Mouse (Mus musculus): ENCODE results near the gene Slc41a1. TPM values are rescaled to one million over a fixed set of nuclear protein-coding genes. Genes with fewer than 3 reads are reported as not detected.
A peak's percentile ranks its signal among the peaks of the same experiment; 100 is the strongest.

Gene Slc41a1
- polyA plus RNA-seq (2015; fragmentation: Nextera tagmentation; extraction: Ambion mirVana) = 16.0 and 16.1 TPM in 2 replicates

- WGBS = 2% methylated on average over 25 of the region's 25 CpGs
- peak within 1 kb of the TSS; percentile 81 for H3K4me3 ChIP-seq (ENCODE audit: low read length)
- peak within 1 kb of the TSS; percentile 69 for H3K27ac ChIP-seq (ENCODE audit: low read length)
- H3K9ac ChIP-seq (replicated peaks; ENCODE audit: low read length) = peak within 1 kb of the TSS; percentile 82
- peak within 1 kb of the TSS; percentile 82 for H3K4me2 ChIP-seq (replicated peaks; ENCODE audit: low read depth, low read length)
- H3K27me3 ChIP-seq (ENCODE audit: insufficient read depth, low read length) = no peaks in the 10 kb centered on the region
- H3K36me3 ChIP-seq (ENCODE audit: insufficient read depth, low read length) = peaks cover 8% of the 10 kb centered on the region; the same call in 1 of the 2 replicates
- no peaks in the 10 kb centered on the region for H3K9me3 ChIP-seq (ENCODE audit: low read length)
- peaks cover 7% of the 10 kb centered on the region; the same call in 1 of the 2 replicates for H3K4me1 ChIP-seq (ENCODE audit: insufficient read depth, low read length)
- peak; percentile 68 for ATAC-seq (ENCODE audit: low FRiP score, low TSS enrichment)
Measured at GRCm38 (mm10) chr1:131827207-131827786, at the start of gene Slc41a1. Slc41a1 (plus strand) TSS chr1:131827493.

GRCm38 (mm10) chr1:131794591-131794990, 32.7 kb upstream of the Slc41a1 start:
- H3K27me3 ChIP-seq (ENCODE audit: insufficient read depth, low read length) = peaks cover 4% of the 10 kb centered on the region; the same call in 1 of the 2 replicates
- H3K4me2 ChIP-seq (replicated peaks; ENCODE audit: low read depth, low read length) = no peak overlapping the region
- H3K9ac ChIP-seq (replicated peaks; ENCODE audit: low read length) = no peak overlapping the region
- H3K4me3 ChIP-seq (ENCODE audit: low read length) = no peak overlapping the region
- H3K27ac ChIP-seq (ENCODE audit: low read length) = no peak overlapping the region
- no peaks in the 10 kb centered on the region for H3K9me3 ChIP-seq (ENCODE audit: low read length)
- H3K36me3 ChIP-seq (ENCODE audit: insufficient read depth, low read length) = no peaks in the 10 kb centered on the region
- 39% methylated on average over 3 of the region's 3 CpGs for WGBS
- no peak for ATAC-seq (ENCODE audit: low FRiP score, low TSS enrichment)
- no peaks in the 10 kb centered on the region for H3K4me1 ChIP-seq (ENCODE audit: insufficient read depth, low read length)

- Histone ChIP-seq H3K36me3 (ENCODE audit: insufficient read depth, low read length) (no peaks in the 10 kb centered on the region), H3K4me3 (ENCODE audit: low read length) (no peak overlapping the region), H3K4me1 (ENCODE audit: insufficient read depth, low read length) (no peaks in the 10 kb centered on the region), H3K27me3 (ENCODE audit: insufficient read depth, low read length) (peaks cover 4% of the 10 kb centered on the region; the same call in 1 of the 2 replicates), H3K9me3 (ENCODE audit: low read length) (no peaks in the 10 kb centered on the region), H3K9ac (replicated peaks; ENCODE audit: low read length) (no peak overlapping the region), H3K27ac (ENCODE audit: low read length) (no peak overlapping the region), H3K4me2 (replicated peaks; ENCODE audit: low read depth, low read length) (no peak overlapping the region)
- no peak for ATAC-seq (ENCODE audit: low FRiP score, low TSS enrichment)
- WGBS = 86% methylated on average over 3 of the region's 3 CpGs
Measured at GRCm38 (mm10) chr1:131795171-131795570, 32.1 kb upstream of the Slc41a1 start.

- Histone ChIP-seq H3K9me3 (ENCODE audit: low read length) (no peaks in the 10 kb centered on the region), H3K4me2 (replicated peaks; ENCODE audit: low read depth, low read length) (peak within 1 kb of the TSS; percentile 63), H3K9ac (replicated peaks; ENCODE audit: low read length) (peak within 1 kb of the TSS; percentile 63), H3K27ac (ENCODE audit: low read length) (no peak within 1 kb of the TSS), H3K27me3 (ENCODE audit: insufficient read depth, low read length) (peaks cover 4% of the 10 kb centered on the region; the same call in 1 of the 2 replicates), H3K4me1 (ENCODE audit: insufficient read depth, low read length) (no peaks in the 10 kb centered on the region), H3K4me3 (ENCODE audit: low read length) (peak within 1 kb of the TSS; percentile 43), H3K36me3 (ENCODE audit: insufficient read depth, low read length) (no peaks in the 10 kb centered on the region)
- ATAC-seq (ENCODE audit: low FRiP score, low TSS enrichment) = peak; percentile 80
- WGBS = 8% methylated on average over 26 of the region's 26 CpGs
Measured at GRCm38 (mm10) chr1:131797202-131797909, 29.9 kb upstream of the Slc41a1 start, which contains the start of gene Pm20d1. Pm20d1 (plus strand) TSS chr1:131797381.

GRCm38 (mm10) chr1:131800001-131800400, 27.3 kb upstream of the Slc41a1 start:
- Histone ChIP-seq H3K9me3 (ENCODE audit: low read length) (no peaks in the 10 kb centered on the region), H3K27me3 (ENCODE audit: insufficient read depth, low read length) (peaks cover 4% of the 10 kb centered on the region; the same call in 1 of the 2 replicates), H3K9ac (replicated peaks; ENCODE audit: low read length) (no peak overlapping the region), H3K4me1 (ENCODE audit: insufficient read depth, low read length) (no peaks in the 10 kb centered on the region), H3K4me3 (ENCODE audit: low read length) (no peak overlapping the region), H3K36me3 (ENCODE audit: insufficient read depth, low read length) (no peaks in the 10 kb centered on the region), H3K4me2 (replicated peaks; ENCODE audit: low read depth, low read length) (no peak overlapping the region), H3K27ac (ENCODE audit: low read length) (no peak overlapping the region)
- no peak for ATAC-seq (ENCODE audit: low FRiP score, low TSS enrichment)
- 55% methylated on average over 1 of the region's 1 CpGs for WGBS

- Histone ChIP-seq H3K9me3 (ENCODE audit: low read length) (no peaks in the 10 kb centered on the region), H3K4me2 (replicated peaks; ENCODE audit: low read depth, low read length) (no peak overlapping the region), H3K36me3 (ENCODE audit: insufficient read depth, low read length) (no peaks in the 10 kb centered on the region), H3K27me3 (ENCODE audit: insufficient read depth, low read length) (peaks cover 4% of the 10 kb centered on the region; the same call in 1 of the 2 replicates), H3K4me3 (ENCODE audit: low read length) (no peak overlapping the region), H3K4me1 (ENCODE audit: insufficient read depth, low read length) (no peaks in the 10 kb centered on the region), H3K9ac (replicated peaks; ENCODE audit: low read length) (no peak overlapping the region), H3K27ac (ENCODE audit: low read length) (no peak overlapping the region)
- 94% methylated on average over 8 of the region's 8 CpGs for WGBS
- ATAC-seq (ENCODE audit: low FRiP score, low TSS enrichment) = no peak
Measured at GRCm38 (mm10) chr1:131801071-131801470, 26.2 kb upstream of the Slc41a1 start.

GRCm38 (mm10) chr1:131802652-131803051, 24.6 kb upstream of the Slc41a1 start:
- H3K36me3 ChIP-seq (ENCODE audit: insufficient read depth, low read length) = no peaks in the 10 kb centered on the region
- no peak overlapping the region for H3K4me3 ChIP-seq (ENCODE audit: low read length)
- H3K27me3 ChIP-seq (ENCODE audit: insufficient read depth, low read length) = peaks cover 4% of the 10 kb centered on the region; the same call in 1 of the 2 replicates
- H3K4me2 ChIP-seq (replicated peaks; ENCODE audit: low read depth, low read length) = no peak overlapping the region
- H3K27ac ChIP-seq (ENCODE audit: low read length) = no peak overlapping the region
- ATAC-seq (ENCODE audit: low FRiP score, low TSS enrichment) = no peak
- H3K9ac ChIP-seq (replicated peaks; ENCODE audit: low read length) = no peak overlapping the region
- 74% methylated on average over 5 of the region's 5 CpGs for WGBS
- H3K9me3 ChIP-seq (ENCODE audit: low read length) = no peaks in the 10 kb centered on the region
- no peaks in the 10 kb centered on the region for H3K4me1 ChIP-seq (ENCODE audit: insufficient read depth, low read length)

GRCm38 (mm10) chr1:131804166-131804565, 23.1 kb upstream of the Slc41a1 start:
- H3K27ac ChIP-seq (ENCODE audit: low read length) = no peak overlapping the region
- no peak for ATAC-seq (ENCODE audit: low FRiP score, low TSS enrichment)
- no peak overlapping the region for H3K4me2 ChIP-seq (replicated peaks; ENCODE audit: low read depth, low read length)
- H3K4me3 ChIP-seq (ENCODE audit: low read length) = no peak overlapping the region
- H3K4me1 ChIP-seq (ENCODE audit: insufficient read depth, low read length) = no peaks in the 10 kb centered on the region
- no peaks in the 10 kb centered on the region for H3K9me3 ChIP-seq (ENCODE audit: low read length)
- no peaks in the 10 kb centered on the region for H3K36me3 ChIP-seq (ENCODE audit: insufficient read depth, low read length)
- H3K9ac ChIP-seq (replicated peaks; ENCODE audit: low read length) = no peak overlapping the region
- H3K27me3 ChIP-seq (ENCODE audit: insufficient read depth, low read length) = no peaks in the 10 kb centered on the region
- 88% methylated on average over 3 of the region's 3 CpGs for WGBS

GRCm38 (mm10) chr1:131808986-131809385, 18.3 kb upstream of the Slc41a1 start:
- ATAC-seq (ENCODE audit: low FRiP score, low TSS enrichment) = no peak
- WGBS = 70% methylated on average over 1 of the region's 1 CpGs

GRCm38 (mm10) chr1:131809651-131810050, 17.6 kb upstream of the Slc41a1 start:
- 76% methylated on average over 2 of the region's 2 CpGs for WGBS
- no peaks in the 10 kb centered on the region for H3K9me3 ChIP-seq (ENCODE audit: low read length)
- no peaks in the 10 kb centered on the region for H3K36me3 ChIP-seq (ENCODE audit: insufficient read depth, low read length)
- 0 out of 2 replicates have a peak, but pooled peaks cover 4% of the 10 kb centered on the region for H3K4me1 ChIP-seq (ENCODE audit: insufficient read depth, low read length)
- no peak overlapping the region for H3K27ac ChIP-seq (ENCODE audit: low read length)
- no peak overlapping the region for H3K9ac ChIP-seq (replicated peaks; ENCODE audit: low read length)
- ATAC-seq (ENCODE audit: low FRiP score, low TSS enrichment) = no peak
- H3K27me3 ChIP-seq (ENCODE audit: insufficient read depth, low read length) = no peaks in the 10 kb centered on the region
- no peak overlapping the region for H3K4me2 ChIP-seq (replicated peaks; ENCODE audit: low read depth, low read length)
- no peak overlapping the region for H3K4me3 ChIP-seq (ENCODE audit: low read length)

More at GRCm38 (mm10) chr1:131808986-131809385, 18.3 kb upstream of the Slc41a1 start:
- H3K4me2 ChIP-seq (replicated peaks; ENCODE audit: low read depth, low read length) = no peak overlapping the region
- H3K9me3 ChIP-seq (ENCODE audit: low read length) = no peaks in the 10 kb centered on the region
- H3K36me3 ChIP-seq (ENCODE audit: insufficient read depth, low read length) = no peaks in the 10 kb centered on the region
- no peak overlapping the region for H3K4me3 ChIP-seq (ENCODE audit: low read length)
- 0 out of 2 replicates have a peak, but pooled peaks cover 4% of the 10 kb centered on the region for H3K4me1 ChIP-seq (ENCODE audit: insufficient read depth, low read length)
- no peak overlapping the region for H3K9ac ChIP-seq (replicated peaks; ENCODE audit: low read length)
- H3K27me3 ChIP-seq (ENCODE audit: insufficient read depth, low read length) = no peaks in the 10 kb centered on the region
- H3K27ac ChIP-seq (ENCODE audit: low read length) = no peak overlapping the region

All from kidney, embryonic 16.5 days (tissue).